In the genomic region with DNA sequence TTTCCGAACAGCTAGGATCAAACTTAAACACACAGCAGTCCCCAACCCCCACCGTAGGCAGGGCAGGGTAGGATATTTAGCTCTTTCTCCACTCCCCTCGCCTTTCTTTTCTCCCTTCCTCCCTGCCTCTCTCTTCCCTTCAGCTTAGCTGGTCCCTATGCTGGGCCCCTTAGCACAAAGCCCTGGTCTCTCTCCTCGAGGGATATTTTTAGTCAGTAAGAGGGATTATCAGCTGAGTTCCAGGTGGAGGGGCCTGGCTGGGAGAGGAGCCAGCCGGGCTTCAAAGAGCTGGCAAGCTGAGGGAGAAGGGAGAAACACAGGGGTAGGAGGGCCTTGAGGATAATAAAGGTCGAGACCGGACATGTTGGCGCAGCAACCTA, we compare ENCODE assay signal across 8 mouse cellular contexts. TPM values are rescaled to one million over a fixed set of nuclear protein-coding genes. Genes with fewer than 3 reads are reported as not detected.
A peak's percentile ranks its signal among the peaks of the same experiment; 100 is the strongest.
DNase-seq lines count a peak whose midpoint lies in the region; ATAC-seq and TF ChIP-seq lines count a peak whose summit lies in the region.

No protein-coding gene starts in this region.

- WGBS in kidney, adult 2 months, result 41% methylated on average over 8 of the region's 8 CpGs
- WGBS in midbrain, embryonic 15.5 days, result 7% methylated on average over 8 of the region's 8 CpGs

- H3K9me3 ChIP-seq in midbrain, embryonic 15.5 days, result no peaks in the 10 kb centered on the region

- no peak for TF ChIP-seq POLR2A in kidney, adult 2 months (IDR thresholded peaks at IDR 0.05; ENCODE audit: low read depth, low read length)

- H3K4me2 ChIP-seq in midbrain, embryonic 15.5 days, result no peak overlapping the region

- no peak for TF ChIP-seq CTCF in kidney, adult 2 months (conservative IDR thresholded peaks at IDR 0.05; ENCODE audit: insufficient read depth, insufficient read length, low read depth, low read length)

- H3K27me3 ChIP-seq in kidney, adult 2 months (replicated peaks; ENCODE audit: control insufficient read depth, insufficient read depth, low read length), result no peaks in the 10 kb centered on the region
- H3K27me3 ChIP-seq in midbrain, embryonic 15.5 days (replicated peaks), result no peaks in the 10 kb centered on the region

- H3K36me3 ChIP-seq in kidney, adult 2 months (ENCODE audit: control insufficient read depth, insufficient read depth, low read length), result no peaks in the 10 kb centered on the region
- peaks cover 5% of the 10 kb centered on the region; the same call in 1 of the 2 replicates for H3K36me3 ChIP-seq in midbrain, embryonic 15.5 days (replicated peaks)

- peak overlapping the region; percentile 40; the same call in 1 of the 2 replicates for H3K27ac ChIP-seq in kidney, adult 2 months (ENCODE audit: insufficient read depth, low read depth, low read length)
- peak overlapping the region; percentile 31; the same call in 1 of the 2 replicates for H3K27ac ChIP-seq in midbrain, embryonic 15.5 days

- no peak overlapping the region for H3K4me3 ChIP-seq in kidney, adult 2 months (ENCODE audit: insufficient read depth, low read depth, low read length)
- no peak overlapping the region for H3K4me3 ChIP-seq in midbrain, embryonic 15.5 days

- H3K9ac ChIP-seq in midbrain, embryonic 15.5 days, result no peak overlapping the region

- H3K4me1 ChIP-seq in kidney, adult 2 months (ENCODE audit: control insufficient read depth, insufficient read depth, low read length), result peaks cover 4% of the 10 kb centered on the region
- H3K4me1 ChIP-seq in midbrain, embryonic 15.5 days, result peaks cover 12% of the 10 kb centered on the region; the same call in 1 of the 2 replicates

- ATAC-seq in midbrain, embryonic 15.5 days (replicated peaks), result peak; percentile 57
- no peak for ATAC-seq in megakaryocyte-erythroid progenitor cell, adult 5-6 weeks (replicated peaks; ENCODE audit: low FRiP score, low TSS enrichment, poor library complexity, severe bottlenecking)

- DNase-seq in kidney, adult 2 months, result no peak
- no peak for DNase-seq in kidney, adult 18-20 months
- DNase-seq in embryo, embryonic 11 days, result peak; percentile 40
- peak; percentile 85 for DNase-seq in heart, postnatal 10 days
- DNase-seq in frontal cortex, postnatal 25 days (ENCODE audit: low spot score in 2 of 2), result no peak
- DNase-seq in frontal cortex, postnatal 10 days (ENCODE audit: low spot score in 2 of 2), result no peak

- intact Hi-C loops in heart, postnatal 10 days (cut with DNase I), result loop anchor here (1.0 kb wide), 1 partner anchor 99 kb away; no protein-coding TSS in a partner anchor

RNA-seq across cellular contexts. Expression of gene Cers4, which starts 19.3 kb away (rescaled TPM):
- 26.9 and 33.3 TPM in 2 replicates for polyA plus RNA-seq in kidney, adult 2 months (2012; rRNA removed)
- 10 to 100 TPM; 45.9 to 65.9 TPM for total RNA-seq in heart, postnatal 10 days (2021)
- polyA plus RNA-seq in midbrain, embryonic 15.5 days (2015; fragmentation: Nextera tagmentation; extraction: Ambion mirVana), result 49.2 and 58.3 TPM in 2 replicates
- 3.2 and 18.5 TPM in 2 replicates for total RNA-seq in megakaryocyte-erythroid progenitor cell, adult 5-6 weeks (2014; fragmentation: Nextera tagmentation)
- 2.8 and 3.2 TPM in 2 replicates for total RNA-seq in megakaryocyte-erythroid progenitor cell, adult 5-6 weeks (2017)

Comparison
In these comparisons a context has a peak if more than half of its experiments do, and no peak if none do; other contexts are left out.
1. DNase-seq: peak in embryo, embryonic 11 days (single experiment) and heart, postnatal 10 days (2 of 2); none in kidney, adult 2 months (single experiment), kidney, adult 18-20 months (single experiment), frontal cortex, postnatal 25 days (0 of 2) and frontal cortex, postnatal 10 days (0 of 2).